In the genomic region with DNA sequence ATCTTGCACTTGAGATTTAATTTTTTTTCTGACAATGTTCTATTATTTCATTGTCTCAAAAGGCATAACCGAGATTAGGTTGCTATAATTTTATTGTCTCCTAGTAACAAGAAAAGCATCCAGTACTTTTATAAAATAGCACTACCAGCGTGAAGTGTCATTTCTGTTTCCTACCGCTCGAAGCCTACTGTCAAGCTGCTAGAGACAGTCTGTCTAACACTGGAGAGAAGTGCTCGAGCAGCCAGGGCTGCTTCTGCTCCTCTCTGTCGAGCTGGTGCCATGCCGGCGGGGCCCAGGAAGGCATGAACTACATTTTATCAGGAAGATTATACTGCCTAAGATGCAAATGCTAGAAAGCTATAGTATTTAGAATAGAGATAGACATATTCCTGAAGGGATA, we compare ENCODE assay signal across 27 mouse cellular contexts. TPM values are rescaled to one million over a fixed set of nuclear protein-coding genes. Genes with fewer than 3 reads are reported as not detected.
A peak's percentile ranks its signal among the peaks of the same experiment; 100 is the strongest.
DNase-seq lines count a peak whose midpoint lies in the region; ATAC-seq lines count a peak whose summit lies in the region.
"Had no signal": no experiment of that assay in that cellular context is flagged by ENCODE, and none has a peak within 500 bp of the region (broad histone marks: within the 10 kb centered on the region; RNA-seq: fewer than 3 reads in every experiment).

No protein-coding gene starts in this region.

- intact Hi-C loops in heart, postnatal 10 days (cut with DNase I): no loop called here

- no peaks in the 10 kb centered on the region for H3K9me3 ChIP-seq in heart, embryonic 10.5 days
- H3K9me3 ChIP-seq: embryonic facial prominence, embryonic 12.5 days; embryonic facial prominence, embryonic 15.5 days; forebrain, embryonic 15.5 days; G1E; hindbrain, embryonic 10.5 days; hindbrain, embryonic 13.5 days; intestine, embryonic 15.5 days had no signal

- 82% methylated on average over 8 of the region's 8 CpGs for WGBS in heart, embryonic 10.5 days

- no peaks in the 10 kb centered on the region for H3K27me3 ChIP-seq in heart, embryonic 10.5 days (ENCODE audit: insufficient read depth, poor library complexity, severe bottlenecking)
- H3K27me3 ChIP-seq: CH12.LX; embryonic facial prominence, embryonic 12.5 days; embryonic facial prominence, embryonic 15.5 days; forebrain, embryonic 15.5 days; hindbrain, embryonic 13.5 days; intestine, embryonic 15.5 days; Patski had no signal

- 0 out of 2 replicates have a peak, but pooled peaks have one; percentile 32 for ATAC-seq in frontal cortex, adult (ENCODE audit: low TSS enrichment)
- ATAC-seq: forebrain, embryonic 15.5 days; hindbrain, embryonic 16.5 days; intestine, embryonic 15.5 days; Patski had no signal

- no peak overlapping the region for H3K4me3 ChIP-seq in heart, embryonic 10.5 days
- H3K4me3 ChIP-seq: embryonic facial prominence, embryonic 12.5 days; embryonic facial prominence, embryonic 15.5 days; forebrain, embryonic 15.5 days; hindbrain, embryonic 10.5 days; hindbrain, embryonic 13.5 days; intestine, embryonic 15.5 days had no signal

- H3K4me1 ChIP-seq in heart, embryonic 10.5 days: peaks cover 16% of the 10 kb centered on the region

- no peaks in the 10 kb centered on the region for H3K36me3 ChIP-seq in heart, embryonic 10.5 days
- H3K36me3 ChIP-seq: embryonic facial prominence, embryonic 12.5 days; embryonic facial prominence, embryonic 15.5 days; forebrain, embryonic 15.5 days; G1E; hindbrain, embryonic 10.5 days; hindbrain, embryonic 13.5 days; intestine, embryonic 15.5 days had no signal

- H3K27ac ChIP-seq in heart, embryonic 10.5 days: no peak overlapping the region
- H3K27ac ChIP-seq: embryonic facial prominence, embryonic 12.5 days; embryonic facial prominence, embryonic 15.5 days; forebrain, embryonic 15.5 days; hindbrain, embryonic 10.5 days; hindbrain, embryonic 13.5 days; intestine, embryonic 15.5 days had no signal

- no peak for DNase-seq in frontal cortex, postnatal 36 days (ENCODE audit: low spot score in 2 of 2)
- peak; percentile 45 for DNase-seq in heart, embryonic 10.5 days (ENCODE audit: low spot score)
- DNase-seq in heart, postnatal 10 days: no peak
- DNase-seq in right cerebral cortex, postnatal 4 days: peak; percentile 19
- no peak for DNase-seq in right cerebral cortex, postnatal 36 days (ENCODE audit: low spot score in 2 of 2)
- DNase-seq: adrenal gland, postnatal 10 days; adrenal gland, postnatal 36 days; B cell, adult 2 months; cerebellum, adult 11 months; cerebellum, adult 2 months; cerebellum, adult 9-11 months; cerebellum, postnatal 25 days; gastrocnemius, postnatal 10 days; heart, adult 18-20 months; heart, postnatal 36 days; kidney, adult 11 months had no signal

RNA-seq across cellular contexts. Expression of a gene that starts 19.7 kb away (rescaled TPM):
- polyA plus RNA-seq in heart, embryonic 10.5 days (2016; fragmentation: Nextera tagmentation; extraction: Ambion mirVana): 26.5 and 29.1 TPM in 2 replicates
- total RNA-seq in heart, postnatal 10 days (2021): 10 to 100 TPM; 73.4 to 79.1 TPM
- polyA plus RNA-seq: G1E had no signal

RNA-seq across cellular contexts. Expression of a gene that starts 46.9 kb away (rescaled TPM):
- polyA plus RNA-seq in heart, embryonic 10.5 days (2016; fragmentation: Nextera tagmentation; extraction: Ambion mirVana): 53.0 and 53.7 TPM in 2 replicates
- total RNA-seq in heart, postnatal 10 days (2021): 100 to 1,000 TPM; 249 to 251 TPM

RNA-seq across cellular contexts. Expression of a gene that starts 59.6 kb away (rescaled TPM):
- 50.3 and 52.0 TPM in 2 replicates for polyA plus RNA-seq in heart, embryonic 10.5 days (2016; fragmentation: Nextera tagmentation; extraction: Ambion mirVana)
- 10 to 100 TPM; 55.2 to 56.4 TPM for total RNA-seq in heart, postnatal 10 days (2021)

Comparison
In these comparisons a context has a peak if more than half of its experiments do, and no peak if none do; other contexts are left out.
1. DNase-seq: peak in heart, embryonic 10.5 days (single experiment) and right cerebral cortex, postnatal 4 days (single experiment); none in frontal cortex, postnatal 36 days (0 of 2), heart, postnatal 10 days (0 of 2) and right cerebral cortex, postnatal 36 days (0 of 2).